Comparison of ENCODE assay signal across 14 mouse cellular contexts in genomic region chr3:59063431-59063830, GRCm38 (mm10). TPM values are rescaled to one million over a fixed set of nuclear protein-coding genes. Genes with fewer than 3 reads are reported as not detected.
"Had no signal": no experiment of that assay in that cellular context is flagged by ENCODE, and none has a peak within 500 bp of the region (broad histone marks: within the 10 kb centered on the region; RNA-seq: fewer than 3 reads in every experiment).

No protein-coding gene starts in this region.

- H3K4me2 ChIP-seq: limb, embryonic 12.5 days; lung, embryonic 15.5 days; midbrain, embryonic 13.5 days had no signal

- H3K27me3 ChIP-seq: limb, embryonic 12.5 days; lung, embryonic 15.5 days; midbrain, embryonic 13.5 days had no signal

- H3K27ac ChIP-seq: kidney, postnatal 0 days; layer of hippocampus, adult 2 months; limb, embryonic 12.5 days; lung, embryonic 15.5 days; midbrain, embryonic 13.5 days; stomach, postnatal 0 days had no signal

- ATAC-seq: midbrain, embryonic 13.5 days had no signal

- H3K9ac ChIP-seq: limb, embryonic 12.5 days; lung, embryonic 15.5 days; midbrain, embryonic 13.5 days had no signal

- DNase-seq: kidney, adult 9 months; kidney, postnatal 36 days; lung, postnatal 14 days; right cerebral cortex, adult 18-20 months; thymus, postnatal 25 days had no signal

- H3K4me1 ChIP-seq: lung, embryonic 15.5 days had no signal

- H3K36me3 ChIP-seq: limb, embryonic 12.5 days; lung, embryonic 15.5 days; midbrain, embryonic 13.5 days had no signal

- H3K9me3 ChIP-seq: limb, embryonic 12.5 days; lung, embryonic 15.5 days; midbrain, embryonic 13.5 days had no signal

- H3K4me3 ChIP-seq: layer of hippocampus, adult 2 months; limb, embryonic 12.5 days; lung, embryonic 15.5 days; midbrain, embryonic 13.5 days had no signal

RNA-seq across cellular contexts. Expression of gene Gpr171, which starts 38.2 kb away (rescaled TPM):
- total RNA-seq: layer of hippocampus, adult 2 months; layer of hippocampus, postnatal 10 days; left cerebral cortex, postnatal 36 days; midbrain, postnatal 0 days had no signal
